Mouse (Mus musculus) hindbrain, embryonic 11.5 days (tissue): Measurements from ENCODE around the gene Cnot6l. TPM values are rescaled to one million over a fixed set of nuclear protein-coding genes. Genes with fewer than 3 reads are reported as not detected.

Experiments used
- ATAC-seq: fragments of 200-750 bp; cut with Nextera tagmentation; 2 replicates; pipeline ENCODE4 v1.8.0; 2017; ENCODE audit warnings: mild to moderate bottlenecking, moderate TSS enrichment, moderate library complexity; ENCODE audit not compliant: low FRiP score
- DNase-seq: peaks from one replicate; pipeline ENCODE4 v3.0.0-alpha.2; 2015; ENCODE audit warnings: low spot score
- H3K27ac ChIP-seq: fragments of 300-500 bp; sonication (generic); 2 replicates; pipeline ENCODE4 v1.5.1; 2014; ENCODE audit warnings: mild to moderate bottlenecking, low read depth, low read length
- H3K27me3 ChIP-seq: fragments of 300-500 bp; sonication (generic); 2 replicates; pipeline ENCODE4 v1.6.1; 2014; ENCODE audit warnings: mild to moderate bottlenecking, low read length, moderate library complexity, mixed read lengths; ENCODE audit not compliant: control insufficient read depth, insufficient read depth
- H3K36me3 ChIP-seq: fragments of 300-500 bp; sonication (generic); 2 replicates; pipeline ENCODE4 v1.6.1; 2014; ENCODE audit warnings: mild to moderate bottlenecking, low read length, moderate library complexity, mixed read lengths; ENCODE audit not compliant: control insufficient read depth, insufficient read depth
- H3K4me1 ChIP-seq: fragments of 300-500 bp; sonication (generic); replicated peaks from 2 replicates; pipeline ENCODE4 v1.6.1; 2014; ENCODE audit warnings: low read length, mixed read lengths; ENCODE audit not compliant: control insufficient read depth, insufficient read depth
- H3K4me2 ChIP-seq: fragments of 300-500 bp; sonication (generic); replicated peaks from 2 replicates; pipeline ENCODE4 v1.6.1; 2014; ENCODE audit warnings: mild to moderate bottlenecking, low read depth, low read length
- H3K4me3 ChIP-seq: fragments of 300-500 bp; sonication (generic); 2 replicates; pipeline ENCODE4 v1.5.1; 2014; ENCODE audit warnings: low read depth, low read length
- H3K9ac ChIP-seq: fragments of 300-500 bp; sonication (generic); 2 replicates; pipeline ENCODE4 v1.6.1; 2014; ENCODE audit warnings: low read depth, low read length
- H3K9me3 ChIP-seq: fragments of 300-500 bp; sonication (generic); 2 replicates; pipeline ENCODE4 v1.6.1; 2016; ENCODE audit warnings: low read length; ENCODE audit not compliant: control insufficient read depth
- WGBS: fragments of 180-500 bp; shearing (Covaris S2); extraction: QIAGEN DNeasy Blood & Tissue Kit; methylation state at CpG from one replicate; pipeline ENCODE4 v1.1.7; 2014; 5-methylcytosine and 5-hydroxymethylcytosine counted together
- polyA plus RNA-seq: library from polyadenylated mRNA; unstranded; fragments of >200 nt; fragmentation: Nextera tagmentation; extraction: Ambion mirVana; gene quantifications from 2 replicates; pipeline ENCODE4 v1.2.1, GENCODE M21; 2014

Gene Cnot6l
- polyA plus RNA-seq, 1 experiment from 2014 or later = 15.1 TPM

- H3K36me3 ChIP-seq = no peaks in the 10 kb centered on the region
- no peak for DNase-seq
- H3K4me3 ChIP-seq = no peak overlapping the region
- no peaks in the 10 kb centered on the region for H3K9me3 ChIP-seq
- no peak overlapping the region for H3K9ac ChIP-seq
- H3K4me2 ChIP-seq = no peak overlapping the region
- ATAC-seq = no peak
- 84% methylated on average over 3 of the region's 3 CpGs for WGBS
- H3K4me1 ChIP-seq = no peaks in the 10 kb centered on the region
- no peaks in the 10 kb centered on the region for H3K27me3 ChIP-seq
- H3K27ac ChIP-seq = no peak overlapping the region
These were observed 6.5 kb upstream of the Cnot6l start for GRCm38 (mm10) chr5:96170443-96170842.

GRCm38 (mm10) chr5:96166761-96167160 lies 2.8 kb upstream of the Cnot6l start:
- WGBS = 75% methylated on average over 2 of the region's 2 CpGs
- DNase-seq (no peak), ATAC-seq (no peak)
- Histone ChIP-seq H3K36me3 (no peaks in the 10 kb centered on the region), H3K9ac (no peak overlapping the region), H3K9me3 (no peaks in the 10 kb centered on the region), H3K27me3 (no peaks in the 10 kb centered on the region), H3K4me3 (no peak overlapping the region), H3K27ac (no peak overlapping the region), H3K4me1 (no peaks in the 10 kb centered on the region), H3K4me2 (no peak overlapping the region)

GRCm38 (mm10) chr5:96163396-96164020 lies 463 bp downstream of the Cnot6l start:
- Histone ChIP-seq H3K4me3 (peak overlapping the region; percentile 83), H3K4me2 (peak overlapping the region; percentile 68), H3K27me3 (no peaks in the 10 kb centered on the region), H3K9me3 (no peaks in the 10 kb centered on the region), H3K4me1 (no peaks in the 10 kb centered on the region), H3K27ac (no peak overlapping the region), H3K9ac (peak overlapping the region; percentile 98; the same call in 1 of the 2 replicates), H3K36me3 (no peaks in the 10 kb centered on the region)
- DNase-seq (no peak), ATAC-seq (no peak)
- 0% methylated on average over 1 of the region's 1 CpGs for WGBS

GRCm38 (mm10) chr5:96162399-96163331 lies 1.3 kb downstream of the Cnot6l start:
- DNase-seq = peak; percentile 93
- Histone ChIP-seq H3K4me3 (peak overlapping the region; percentile 83), H3K9ac (peak overlapping the region; percentile 98), H3K36me3 (no peaks in the 10 kb centered on the region), H3K9me3 (no peaks in the 10 kb centered on the region), H3K4me1 (no peaks in the 10 kb centered on the region), H3K27ac (peak overlapping the region; percentile 98), H3K27me3 (no peaks in the 10 kb centered on the region), H3K4me2 (peak overlapping the region; percentile 68)
- WGBS = under 1% methylated on average over 55 of the region's 56 CpGs
- ATAC-seq = peak; percentile 89

GRCm38 (mm10) chr5:96161578-96162398 lies 2.2 kb downstream of the Cnot6l start:
- no peaks in the 10 kb centered on the region for H3K9me3 ChIP-seq
- H3K9ac ChIP-seq = peak overlapping the region; percentile 98
- no peaks in the 10 kb centered on the region for H3K36me3 ChIP-seq
- ATAC-seq = peak; percentile 68
- 0% methylated on average over 55 of the region's 114 CpGs for WGBS
- no peaks in the 10 kb centered on the region for H3K27me3 ChIP-seq
- H3K4me3 ChIP-seq = peak overlapping the region; percentile 83
- H3K4me1 ChIP-seq = no peaks in the 10 kb centered on the region
- peak overlapping the region; percentile 68 for H3K4me2 ChIP-seq
- peak overlapping the region; percentile 98 for H3K27ac ChIP-seq
- peak; percentile 69 for DNase-seq

- 0% methylated on average over 28 of the region's 45 CpGs for WGBS
These were observed 2.8 kb downstream of the Cnot6l start for GRCm38 (mm10) chr5:96161263-96161577.

GRCm38 (mm10) chr5:96160467-96161262 lies 3.3 kb downstream of the Cnot6l start:
- Histone ChIP-seq H3K4me3 (peak overlapping the region; percentile 83), H3K4me1 (no peaks in the 10 kb centered on the region), H3K9ac (peak overlapping the region; percentile 98), H3K27me3 (no peaks in the 10 kb centered on the region), H3K4me2 (peak overlapping the region; percentile 68), H3K9me3 (no peaks in the 10 kb centered on the region), H3K27ac (peak overlapping the region; percentile 98), H3K36me3 (no peaks in the 10 kb centered on the region)
- WGBS = under 1% methylated on average over 45 of the region's 50 CpGs
- peak; percentile 54 for DNase-seq
- peak; percentile 13; the same call in 1 of the 2 replicates for ATAC-seq

More at GRCm38 (mm10) chr5:96161263-96161577, 2.8 kb downstream of the Cnot6l start:
- H3K9ac ChIP-seq = peak overlapping the region; percentile 98
- H3K27ac ChIP-seq = peak overlapping the region; percentile 98
- no peaks in the 10 kb centered on the region for H3K36me3 ChIP-seq
- H3K27me3 ChIP-seq = no peaks in the 10 kb centered on the region
- H3K4me2 ChIP-seq = peak overlapping the region; percentile 68
- DNase-seq (peak; percentile 69), ATAC-seq (peak; percentile 47)
- peak overlapping the region; percentile 83 for H3K4me3 ChIP-seq
- no peaks in the 10 kb centered on the region for H3K9me3 ChIP-seq
- no peaks in the 10 kb centered on the region for H3K4me1 ChIP-seq

- 84% methylated on average over 2 of the region's 2 CpGs for WGBS
- H3K27ac ChIP-seq = no peak overlapping the region
- H3K4me2 ChIP-seq = no peak overlapping the region
- no peaks in the 10 kb centered on the region for H3K36me3 ChIP-seq
- no peaks in the 10 kb centered on the region for H3K4me1 ChIP-seq
- no peak overlapping the region for H3K4me3 ChIP-seq
- no peak for DNase-seq
- no peaks in the 10 kb centered on the region for H3K9me3 ChIP-seq
- no peak for ATAC-seq
- no peaks in the 10 kb centered on the region for H3K27me3 ChIP-seq
- no peak overlapping the region for H3K9ac ChIP-seq
These were observed 21.6 kb downstream of the Cnot6l start for GRCm38 (mm10) chr5:96142351-96142750.
